In the genomic region with DNA sequence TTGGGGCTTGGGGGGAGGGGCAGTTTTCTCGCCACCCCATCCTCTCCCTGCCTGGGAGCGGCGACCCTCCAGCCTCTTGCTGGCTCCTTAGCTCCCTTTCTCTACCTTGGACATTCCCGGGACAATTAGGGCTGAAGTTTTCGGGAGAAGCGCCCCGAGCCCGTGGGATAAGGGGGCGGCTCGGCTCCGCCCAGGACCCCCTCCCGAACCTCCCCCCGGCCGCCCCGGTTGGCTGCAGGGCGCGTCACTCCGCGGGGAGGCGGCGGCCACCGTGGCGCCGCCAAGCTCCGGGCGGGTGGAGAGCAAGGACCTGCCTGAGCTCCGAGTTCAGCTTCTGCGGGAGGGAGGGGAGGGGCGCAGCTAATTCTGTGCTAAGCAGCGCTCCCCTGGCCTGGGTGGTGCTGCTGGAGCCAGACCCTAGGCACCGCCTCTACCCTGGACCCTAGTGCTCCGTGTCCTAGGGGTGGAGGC, we compare ENCODE assay signal across 8 mouse cellular contexts. TPM values are rescaled to one million over a fixed set of nuclear protein-coding genes. Genes with fewer than 3 reads are reported as not detected.
DNase-seq lines count a peak whose midpoint lies in the region; ATAC-seq and TF ChIP-seq lines count a peak whose summit lies in the region.

No protein-coding gene starts in this region.

- peak overlapping the region; percentile 61; the same call in 1 of the 2 replicates for H3K9ac ChIP-seq in forebrain, postnatal 0 days
- H3K9ac ChIP-seq in hindbrain, postnatal 0 days (replicated peaks; ENCODE audit: low read length) = peak overlapping the region; percentile 67; the same call in 1 of the 2 replicates
- peak overlapping the region; percentile 20; the same call in 1 of the 2 replicates for H3K9ac ChIP-seq in midbrain, embryonic 15.5 days

- peak overlapping the region; percentile 51 for H3K4me3 ChIP-seq in forebrain, postnatal 0 days (ENCODE audit: low read depth, low read length)
- H3K4me3 ChIP-seq in hindbrain, postnatal 0 days (ENCODE audit: low read length) = peak overlapping the region; percentile 52
- peak overlapping the region; percentile 52 for H3K4me3 ChIP-seq in left cerebral cortex, adult 2 months
- peak overlapping the region; percentile 52 for H3K4me3 ChIP-seq in midbrain, embryonic 15.5 days

- intact Hi-C loops in left cerebral cortex, adult 2 months (cut with DNase I) = loop anchor here (2.0 to 5.0 kb wide), 4 partner anchors 37 to 744 kb away; no protein-coding TSS in a partner anchor

- peak overlapping the region; percentile 84 for H3K27ac ChIP-seq in forebrain, postnatal 0 days (ENCODE audit: low read depth, low read length)
- peak overlapping the region; percentile 80 for H3K27ac ChIP-seq in hindbrain, postnatal 0 days
- H3K27ac ChIP-seq in left cerebral cortex, adult 2 months = peak overlapping the region; percentile 87
- peak overlapping the region; percentile 83 for H3K27ac ChIP-seq in midbrain, embryonic 15.5 days

- peaks cover 15% of the 10 kb centered on the region for H3K27me3 ChIP-seq in forebrain, postnatal 0 days (ENCODE audit: insufficient read depth, low read length)
- H3K27me3 ChIP-seq in hindbrain, postnatal 0 days (ENCODE audit: insufficient read depth, low read length) = peaks cover 38% of the 10 kb centered on the region
- H3K27me3 ChIP-seq in midbrain, embryonic 15.5 days (replicated peaks) = peaks cover 44% of the 10 kb centered on the region

- ATAC-seq in forebrain, postnatal 0 days = peak; percentile 73
- ATAC-seq in hindbrain, postnatal 0 days = peak; percentile 79
- ATAC-seq in midbrain, embryonic 15.5 days (replicated peaks) = peak; percentile 76
- ATAC-seq in megakaryocyte-erythroid progenitor cell, adult 5-6 weeks (replicated peaks; ENCODE audit: low FRiP score, low TSS enrichment, poor library complexity, severe bottlenecking) = no peak

- no peaks in the 10 kb centered on the region for H3K9me3 ChIP-seq in forebrain, postnatal 0 days (ENCODE audit: low read length)
- no peaks in the 10 kb centered on the region for H3K9me3 ChIP-seq in hindbrain, postnatal 0 days (ENCODE audit: low read length)
- H3K9me3 ChIP-seq in midbrain, embryonic 15.5 days = no peaks in the 10 kb centered on the region

- no peak for TF ChIP-seq CTCF in forebrain, postnatal 0 days (IDR thresholded peaks at IDR 0.05; ENCODE audit: low read depth)
- TF ChIP-seq CTCF in hindbrain, postnatal 0 days (IDR thresholded peaks at IDR 0.05; ENCODE audit: low read depth) = no peak
- no peak for TF ChIP-seq CTCF in left cerebral cortex, adult 2 months (IDR thresholded peaks at IDR 0.05)

- H3K4me2 ChIP-seq in forebrain, postnatal 0 days (ENCODE audit: low read depth) = peak overlapping the region; percentile 82
- H3K4me2 ChIP-seq in hindbrain, postnatal 0 days (ENCODE audit: low read depth, low read length) = peak overlapping the region; percentile 72
- peak overlapping the region; percentile 75 for H3K4me2 ChIP-seq in midbrain, embryonic 15.5 days

- peak; percentile 80 to 86 for DNase-seq in right cerebral cortex, postnatal 10 days (ENCODE audit: low spot score in 2 of 2)
- DNase-seq in right cerebral cortex, postnatal 36 days (ENCODE audit: low spot score in 2 of 2) = no peak
- DNase-seq in forebrain, postnatal 0 days = peak; percentile 75
- peak; percentile 70 for DNase-seq in hindbrain, postnatal 0 days (ENCODE audit: low spot score)
- DNase-seq in left cerebral cortex, adult 2 months (ENCODE audit: extremely low spot score in 1 of 2, low spot score in 2 of 2) = peak; percentile 72 to 79
- DNase-seq in natural killer cell, adult 2 months (ENCODE audit: low spot score in 2 of 2) = no peak

- no peaks in the 10 kb centered on the region for H3K36me3 ChIP-seq in forebrain, postnatal 0 days (ENCODE audit: insufficient read depth)
- no peaks in the 10 kb centered on the region for H3K36me3 ChIP-seq in hindbrain, postnatal 0 days (ENCODE audit: insufficient read depth, low read length)
- H3K36me3 ChIP-seq in midbrain, embryonic 15.5 days (replicated peaks) = no peaks in the 10 kb centered on the region

- WGBS in forebrain, postnatal 0 days = 9% methylated on average over 32 of the region's 32 CpGs
- under 1% methylated on average over 30 of the region's 32 CpGs for WGBS in hindbrain, postnatal 0 days
- 1% methylated on average over 32 of the region's 32 CpGs for WGBS in midbrain, embryonic 15.5 days

- peaks cover 9% of the 10 kb centered on the region; the same call in 1 of the 2 replicates for H3K4me1 ChIP-seq in forebrain, postnatal 0 days (ENCODE audit: insufficient read depth)
- H3K4me1 ChIP-seq in hindbrain, postnatal 0 days (ENCODE audit: insufficient read depth, low read length) = no peaks in the 10 kb centered on the region
- peaks cover 52% of the 10 kb centered on the region for H3K4me1 ChIP-seq in midbrain, embryonic 15.5 days

RNA-seq across cellular contexts. Expression of gene Sall1, which starts 0.6 kb away (rescaled TPM):
- 9.3 and 11.1 TPM in 2 replicates for total RNA-seq in forebrain, postnatal 0 days (2014; rRNA removed)
- 3.1 and 4.7 TPM in 2 replicates for polyA plus RNA-seq in forebrain, postnatal 0 days (2015; fragmentation: Nextera tagmentation; extraction: Ambion mirVana)
- 7.5 and 10.7 TPM in 2 replicates for total RNA-seq in hindbrain, postnatal 0 days (2014; rRNA removed)
- 3.3 and 3.6 TPM in 2 replicates for polyA plus RNA-seq in hindbrain, postnatal 0 days (2015; fragmentation: Nextera tagmentation; extraction: Ambion mirVana)
- 10 to 100 TPM; 11.5 to 11.6 TPM for total RNA-seq in left cerebral cortex, adult 2 months (2021)
- 6.6 and 6.8 TPM in 2 replicates for polyA plus RNA-seq in midbrain, embryonic 15.5 days (2015; fragmentation: Nextera tagmentation; extraction: Ambion mirVana)
- not detected in 2 replicates for total RNA-seq in megakaryocyte-erythroid progenitor cell, adult 5-6 weeks (2014; fragmentation: Nextera tagmentation)
- total RNA-seq in megakaryocyte-erythroid progenitor cell, adult 5-6 weeks (2017) = not detected in 2 replicates

Comparison
In these comparisons a context has a peak if more than half of its experiments do, and no peak if none do; other contexts are left out.
1. DNase-seq: peak in right cerebral cortex, postnatal 10 days (2 of 2), forebrain, postnatal 0 days (single experiment), hindbrain, postnatal 0 days (single experiment) and left cerebral cortex, adult 2 months (2 of 2); none in right cerebral cortex, postnatal 36 days (0 of 2) and natural killer cell, adult 2 months (0 of 2).
2. Peak in every context shown above with its lines, with median percentiles within 50 percentile points of each other: H3K27ac ChIP-seq, H3K4me2 ChIP-seq, H3K4me3 ChIP-seq and H3K9ac ChIP-seq.